Mouse (Mus musculus) myocyte (in vitro differentiated cells): ENCODE results near the gene Dusp28.

Source experiments
- CEBPB ChIP-seq: IDR thresholded peaks from 2 replicates; pipeline ENCODE4 v1.6.1; 2011; ENCODE audit warnings: mild to moderate bottlenecking, moderate library complexity; ENCODE audit not compliant: poor library complexity, insufficient read depth, severe bottlenecking
- E2F4 ChIP-seq: IDR thresholded peaks from one replicate; pipeline ENCODE4 v1.6.1; 2011; ENCODE audit warnings: mild to moderate bottlenecking, control low read depth, moderate library complexity; ENCODE audit not compliant: insufficient read depth
- MAX ChIP-seq: IDR thresholded peaks from one replicate; pipeline ENCODE4 v1.6.1; 2011; ENCODE audit warnings: low read depth, mild to moderate bottlenecking, control low read depth
- POLR2A ChIP-seq: IDR thresholded peaks from one replicate; pipeline ENCODE4 v1.6.1; 2011; ENCODE audit warnings: low read depth, mild to moderate bottlenecking, control low read depth, moderate library complexity; ENCODE audit not compliant: insufficient read length
- POLR2AphosphoS2 ChIP-seq: IDR thresholded peaks from one replicate; pipeline ENCODE4 v1.6.1; 2011; ENCODE audit warnings: low read depth, control low read depth; ENCODE audit not compliant: insufficient read length
- REST ChIP-seq: IDR thresholded peaks from one replicate; pipeline ENCODE4 v1.6.1; 2011; ENCODE audit warnings: mild to moderate bottlenecking, control low read depth, moderate library complexity; ENCODE audit not compliant: insufficient read depth, insufficient read length
- SRF ChIP-seq: IDR thresholded peaks from one replicate; pipeline ENCODE4 v1.6.1; 2011; ENCODE audit warnings: low read depth; ENCODE audit not compliant: control insufficient read depth, insufficient read length
- TCF12 ChIP-seq: IDR thresholded peaks from one replicate; pipeline ENCODE4 v1.6.1; 2011; ENCODE audit warnings: mild to moderate bottlenecking, control low read depth; ENCODE audit not compliant: poor library complexity, insufficient read depth, severe bottlenecking
- USF1 ChIP-seq: IDR thresholded peaks from one replicate; pipeline ENCODE4 v1.6.1; 2011; ENCODE audit warnings: low read depth, mild to moderate bottlenecking, control low read depth, moderate library complexity

DNA sequence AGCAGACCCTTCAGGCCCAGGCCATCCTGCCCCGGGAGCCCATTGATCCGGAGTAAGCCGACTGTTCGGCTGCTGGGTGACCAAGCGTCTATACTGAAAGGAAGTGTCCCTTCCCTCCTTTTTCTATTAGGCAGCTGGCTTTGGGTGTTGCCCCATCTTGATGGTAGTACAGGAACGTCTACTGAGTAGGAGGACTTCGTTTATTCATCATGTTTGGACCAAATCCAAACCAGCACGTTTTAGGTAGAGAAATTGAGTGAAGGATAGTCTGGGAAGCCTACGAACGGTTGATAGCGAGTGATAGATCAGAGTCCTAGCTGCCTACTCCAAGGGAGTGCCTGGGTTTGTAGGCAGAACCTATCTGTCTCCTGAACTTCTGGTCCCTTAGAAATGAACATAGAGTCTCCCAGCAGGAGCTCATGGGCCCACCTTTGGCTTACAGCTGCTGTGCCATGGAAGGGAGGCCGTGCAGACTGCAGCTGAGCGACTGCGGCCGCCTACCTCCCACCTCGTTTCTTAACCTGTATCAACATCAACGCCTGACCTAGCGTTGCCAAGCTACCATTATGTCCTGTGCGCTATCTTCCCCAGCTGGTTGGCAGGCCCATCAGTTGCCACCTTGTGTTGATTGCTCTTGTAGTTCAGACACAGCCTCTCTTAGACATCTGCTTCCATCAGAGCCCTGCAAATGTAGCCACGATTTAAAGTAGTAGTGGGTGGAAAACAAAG is 1.0 kb downstream of the Dusp28 start:
- no peak for TF ChIP-seq POLR2AphosphoS2
- TF ChIP-seq USF1: no peak
- no peak for TF ChIP-seq POLR2A
- TF ChIP-seq TCF12: no peak
- TF ChIP-seq MAX: no peak
- no peak for TF ChIP-seq REST
- no peak for TF ChIP-seq E2F4
- TF ChIP-seq SRF: no peak
- TF ChIP-seq CEBPB: no peak
